Mouse (Mus musculus) liver, embryonic 14.5 days (tissue): ENCODE data around the gene Nlrx1.

ENCODE experiments used
- CTCF ChIP-seq: IDR thresholded peaks from 2 replicates; pipeline ENCODE4 v1.5.1; 2016; ENCODE audit warnings: antibody characterized with exemption, low read depth, control low read depth
- EP300 ChIP-seq: IDR thresholded peaks from 2 replicates; pipeline ENCODE4 v1.6.1; 2016; ENCODE audit warnings: antibody characterized with exemption, low read depth

GRCm38 (mm10) chr9:44209416-44209815 is 59.0 kb downstream of the Nlrx1 start:
- TF ChIP-seq CTCF (no peak), EP300 (no peak)
